Comparison of ENCODE assay signal across 7 mouse cellular contexts in the genomic region with DNA sequence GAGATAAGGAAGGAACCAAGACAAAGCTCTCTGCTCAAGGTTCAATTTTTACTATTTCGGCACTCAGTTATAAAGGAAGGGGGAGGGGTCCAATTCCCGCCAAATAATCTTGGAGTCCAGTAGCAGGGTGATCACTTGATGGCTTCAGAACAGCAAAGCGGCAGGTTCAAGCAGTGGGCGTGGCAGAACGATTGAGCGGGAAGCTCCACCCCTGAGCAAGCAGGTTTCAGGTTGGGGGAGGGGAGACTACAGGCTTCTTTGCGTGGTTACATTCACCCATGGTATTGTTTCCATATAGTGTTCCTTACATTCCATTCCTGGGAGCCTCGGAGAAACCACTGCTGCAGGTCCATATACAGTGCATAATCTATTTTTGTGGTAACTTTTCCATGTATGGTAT. TPM values are rescaled to one million over a fixed set of nuclear protein-coding genes. Genes with fewer than 3 reads are reported as not detected.
DNase-seq lines count a peak whose midpoint lies in the region; ATAC-seq and TF ChIP-seq lines count a peak whose summit lies in the region.
"Not testable (repeated sequence)": the region's sequence is repeated elsewhere in the genome, so short reads cannot be mapped to it uniquely, and the experiment has no call there.

No protein-coding gene starts in this region.

- DNase-seq in R1 (ENCODE audit: low read depth, low spot score) = peak; percentile 62
- DNase-seq in forebrain, embryonic 10.5 days (ENCODE audit: extremely low spot score, low spot score) = not testable (repeated sequence)

- not testable (repeated sequence) for H3K4me1 ChIP-seq in forebrain, embryonic 10.5 days; heart, embryonic 14.5 days (ENCODE audit: control insufficient read depth in 2 of 2, insufficient read depth in 2 of 2, low read length in 2 of 2); intestine, postnatal 0 days (replicated peaks; ENCODE audit: control insufficient read depth, insufficient read depth, low read length); limb, embryonic 15.5 days; lung, embryonic 16.5 days (replicated peaks; ENCODE audit: control insufficient read depth, insufficient read depth, low read length); neural tube, embryonic 15.5 days

- not testable (repeated sequence) for H3K9ac ChIP-seq in heart, embryonic 14.5 days (ENCODE audit: low read length); intestine, postnatal 0 days (ENCODE audit: low read depth, low read length); limb, embryonic 15.5 days; lung, embryonic 16.5 days (ENCODE audit: low read length); neural tube, embryonic 15.5 days (replicated peaks)

- H3K4me3 ChIP-seq in forebrain, embryonic 10.5 days = peak overlapping the region; percentile 27
- not testable (repeated sequence) for H3K4me3 ChIP-seq in heart, embryonic 14.5 days (ENCODE audit: control insufficient read depth in 1 of 2, insufficient read depth in 1 of 2, low read depth in 1 of 2, low read length in 2 of 2); lung, embryonic 16.5 days (ENCODE audit: low read length)
- peak overlapping the region; percentile 2 for H3K4me3 ChIP-seq in intestine, postnatal 0 days (ENCODE audit: low read depth, low read length)
- H3K4me3 ChIP-seq in limb, embryonic 15.5 days = peak overlapping the region; percentile 3; the same call in 1 of the 2 replicates
- H3K4me3 ChIP-seq in neural tube, embryonic 15.5 days (replicated peaks) = peak overlapping the region; percentile 15; the same call in 1 of the 2 replicates

- not testable (repeated sequence) for H3K27ac ChIP-seq in forebrain, embryonic 10.5 days; heart, embryonic 14.5 days (replicated peaks in 1 of 2; ENCODE audit: control insufficient read depth in 1 of 2, insufficient read depth in 1 of 2, low read depth in 2 of 2, low read length in 2 of 2); intestine, postnatal 0 days (ENCODE audit: low read depth, low read length); limb, embryonic 15.5 days; lung, embryonic 16.5 days (ENCODE audit: low read length); neural tube, embryonic 15.5 days (replicated peaks)

- ATAC-seq in heart, embryonic 14.5 days (ENCODE audit: insufficient number of reproducible peaks, insufficient read depth, low FRiP score, low read depth); intestine, postnatal 0 days; limb, embryonic 15.5 days (ENCODE audit: insufficient number of reproducible peaks, low FRiP score, low TSS enrichment, low read depth); lung, embryonic 16.5 days (ENCODE audit: low read depth); neural tube, embryonic 15.5 days (ENCODE audit: low FRiP score): not testable (repeated sequence)

- peak overlapping the region; percentile 36; the same call in 1 of the 2 replicates for H3K4me2 ChIP-seq in heart, embryonic 14.5 days (ENCODE audit: low read length)
- peak overlapping the region; percentile 53 for H3K4me2 ChIP-seq in intestine, postnatal 0 days (replicated peaks; ENCODE audit: low read depth)
- H3K4me2 ChIP-seq in limb, embryonic 15.5 days = peak overlapping the region; percentile 33
- peak overlapping the region; percentile 7; the same call in 1 of the 2 replicates for H3K4me2 ChIP-seq in lung, embryonic 16.5 days (ENCODE audit: low read depth, low read length)
- H3K4me2 ChIP-seq in neural tube, embryonic 15.5 days = peak overlapping the region; percentile 42

- not testable (repeated sequence) for H3K27me3 ChIP-seq in forebrain, embryonic 10.5 days (ENCODE audit: poor library complexity, severe bottlenecking); heart, embryonic 14.5 days (ENCODE audit: control insufficient read depth, insufficient read depth, low read length); intestine, postnatal 0 days (replicated peaks; ENCODE audit: control insufficient read depth, insufficient read depth, low read length); limb, embryonic 15.5 days; lung, embryonic 16.5 days (ENCODE audit: control insufficient read depth, insufficient read depth, low read depth, low read length); neural tube, embryonic 15.5 days (replicated peaks)

- H3K36me3 ChIP-seq in forebrain, embryonic 10.5 days (replicated peaks); heart, embryonic 14.5 days (ENCODE audit: control insufficient read depth, insufficient read depth, low read length); intestine, postnatal 0 days (ENCODE audit: control insufficient read depth, insufficient read depth); limb, embryonic 15.5 days; lung, embryonic 16.5 days (ENCODE audit: control insufficient read depth, insufficient read depth, low read length); neural tube, embryonic 15.5 days: not testable (repeated sequence)

- WGBS in forebrain, embryonic 10.5 days = 29% methylated on average over 8 of the region's 8 CpGs
- WGBS in heart, embryonic 14.5 days = 20% methylated on average over 8 of the region's 8 CpGs
- 15% methylated on average over 8 of the region's 8 CpGs for WGBS in intestine, postnatal 0 days
- WGBS in limb, embryonic 15.5 days = 15% methylated on average over 8 of the region's 8 CpGs
- 18% methylated on average over 8 of the region's 8 CpGs for WGBS in lung, embryonic 16.5 days
- 12% methylated on average over 8 of the region's 8 CpGs for WGBS in neural tube, embryonic 15.5 days

- not testable (repeated sequence) for TF ChIP-seq CTCF in intestine, postnatal 0 days (IDR thresholded peaks at IDR 0.05; ENCODE audit: low read depth)

- not testable (repeated sequence) for H3K9me3 ChIP-seq in forebrain, embryonic 10.5 days; heart, embryonic 14.5 days (ENCODE audit: control insufficient read depth, low read length); intestine, postnatal 0 days (ENCODE audit: control insufficient read depth); limb, embryonic 15.5 days; lung, embryonic 16.5 days (ENCODE audit: control insufficient read depth, low read length); neural tube, embryonic 15.5 days (replicated peaks)

RNA-seq across cellular contexts. Expression of a gene that starts 33.1 kb away (rescaled TPM):
- polyA plus RNA-seq in forebrain, embryonic 10.5 days (2016; fragmentation: Nextera tagmentation; extraction: Ambion mirVana) = 19.1 and 21.7 TPM in 2 replicates
- 9.6 and 10.6 TPM in 2 replicates for polyA plus RNA-seq in heart, embryonic 14.5 days (2014; fragmentation: Nextera tagmentation; extraction: Ambion mirVana)
- 4.0 and 4.5 TPM in 2 replicates for polyA plus RNA-seq in intestine, postnatal 0 days (2015; fragmentation: Nextera tagmentation; extraction: Ambion mirVana)
- 14.2 and 14.4 TPM in 2 replicates for polyA plus RNA-seq in limb, embryonic 15.5 days (2015; fragmentation: Nextera tagmentation; extraction: Ambion mirVana)
- polyA plus RNA-seq in lung, embryonic 16.5 days (2015; fragmentation: Nextera tagmentation; extraction: Ambion mirVana) = 13.3 and 14.5 TPM in 2 replicates
- 15.9 and 17.3 TPM in 2 replicates for polyA plus RNA-seq in neural tube, embryonic 15.5 days (2015; fragmentation: Nextera tagmentation; extraction: Ambion mirVana)
